Mouse (Mus musculus): Measurements from ENCODE around the gene Ifitm6.
A peak's percentile ranks its signal among the peaks of the same experiment; 100 is the strongest.
"Not testable (repeated sequence)": the region's sequence is repeated elsewhere in the genome, so short reads cannot be mapped to it uniquely, and the experiment has no call there.

Gene Ifitm6

DNA sequence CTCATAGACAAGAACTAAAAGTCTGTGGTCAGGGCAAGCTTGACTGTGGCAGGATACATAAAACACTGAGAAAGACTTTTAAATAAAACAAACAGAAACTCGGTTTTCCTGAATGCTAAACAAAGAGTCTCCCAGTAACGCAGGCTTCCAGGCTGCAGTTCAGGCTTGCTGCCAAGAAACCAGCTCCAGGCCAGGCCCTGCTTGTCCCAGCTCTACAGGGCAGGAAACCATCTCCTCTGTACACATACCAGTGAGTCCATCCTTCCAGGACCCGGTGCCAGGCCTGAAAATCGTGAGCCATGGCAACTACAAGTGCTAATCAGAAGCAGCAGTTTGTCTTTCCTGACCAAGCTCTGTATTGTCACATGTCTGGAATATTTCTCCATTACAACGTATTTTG lies 23.9 kb upstream of the Ifitm6 start:
- peak; percentile 51 to 77 for DNase-seq (ENCODE audit: low spot score in 2 of 2)

DNA sequence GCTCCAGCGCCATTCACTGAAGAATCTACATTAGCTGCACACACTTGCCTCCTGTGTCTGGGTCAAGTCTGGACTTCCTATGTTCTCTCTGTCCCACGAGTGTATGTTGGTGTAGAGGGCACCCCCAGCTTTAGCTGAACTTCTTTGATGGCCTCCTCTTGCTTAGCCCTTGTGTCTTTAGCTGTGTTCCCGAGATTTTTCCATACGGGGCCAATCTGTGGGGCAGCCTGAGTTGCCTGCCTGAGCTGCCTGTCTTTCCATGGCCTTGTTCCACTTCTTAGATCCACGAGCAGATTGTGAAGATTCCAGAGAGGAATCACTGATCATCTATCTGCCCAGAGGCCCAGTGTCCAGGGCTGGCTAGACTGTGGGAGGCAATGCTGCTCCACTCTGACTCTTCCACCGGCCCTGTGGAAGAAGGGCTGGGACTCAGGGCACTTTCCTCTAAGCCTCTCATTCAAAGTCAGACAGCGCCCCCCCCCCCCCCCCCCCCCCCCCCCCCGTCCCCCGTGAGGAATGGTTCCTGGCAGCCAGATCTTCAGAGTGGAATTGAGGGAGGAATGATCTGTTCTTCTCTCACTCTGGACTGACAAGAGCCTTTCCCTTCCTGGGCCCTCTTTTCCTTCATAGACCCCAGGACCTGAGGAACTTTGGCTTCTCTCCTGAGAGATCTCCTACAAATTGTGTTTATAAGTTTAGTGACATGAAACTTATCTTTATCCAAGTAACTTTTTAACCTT lies 23.3 kb upstream of the Ifitm6 start:
- no peak for DNase-seq (ENCODE audit: low spot score in 2 of 2)

DNA sequence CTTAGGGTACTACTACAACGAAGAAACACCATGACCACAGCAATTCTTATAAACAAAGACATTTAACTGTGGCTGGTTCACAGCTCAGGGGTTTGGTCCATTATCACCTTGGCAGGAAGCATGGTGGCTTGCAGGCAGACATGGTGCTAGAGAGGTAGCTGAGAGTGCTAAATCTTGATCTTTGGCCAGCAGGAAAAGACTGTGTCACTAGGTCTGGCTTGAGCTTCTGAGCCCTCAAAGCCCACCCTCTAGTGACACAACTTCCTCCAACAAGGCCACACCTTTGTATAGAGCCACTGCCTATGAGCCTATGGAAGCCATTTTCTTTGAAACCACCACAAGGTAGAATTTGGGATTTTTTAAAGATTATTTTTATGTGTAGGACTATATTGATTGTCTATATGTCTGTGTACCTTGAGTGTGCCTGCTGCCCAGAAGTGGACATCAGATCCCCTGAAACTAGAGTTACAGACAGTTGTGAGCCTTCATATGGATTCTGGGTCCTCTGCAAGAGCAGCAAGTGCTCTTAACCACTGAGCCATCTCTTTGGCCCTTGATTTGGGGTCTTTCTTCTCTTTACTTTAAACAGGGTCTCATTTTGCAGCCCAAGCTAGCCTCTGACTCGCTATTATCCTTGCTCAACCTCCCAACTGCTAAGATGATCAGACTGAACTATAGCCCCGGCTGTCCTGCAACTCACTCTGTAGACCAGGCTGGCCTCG lies 21.8 kb upstream of the Ifitm6 start:
- DNase-seq (ENCODE audit: low spot score in 2 of 2): no peak

DNA sequence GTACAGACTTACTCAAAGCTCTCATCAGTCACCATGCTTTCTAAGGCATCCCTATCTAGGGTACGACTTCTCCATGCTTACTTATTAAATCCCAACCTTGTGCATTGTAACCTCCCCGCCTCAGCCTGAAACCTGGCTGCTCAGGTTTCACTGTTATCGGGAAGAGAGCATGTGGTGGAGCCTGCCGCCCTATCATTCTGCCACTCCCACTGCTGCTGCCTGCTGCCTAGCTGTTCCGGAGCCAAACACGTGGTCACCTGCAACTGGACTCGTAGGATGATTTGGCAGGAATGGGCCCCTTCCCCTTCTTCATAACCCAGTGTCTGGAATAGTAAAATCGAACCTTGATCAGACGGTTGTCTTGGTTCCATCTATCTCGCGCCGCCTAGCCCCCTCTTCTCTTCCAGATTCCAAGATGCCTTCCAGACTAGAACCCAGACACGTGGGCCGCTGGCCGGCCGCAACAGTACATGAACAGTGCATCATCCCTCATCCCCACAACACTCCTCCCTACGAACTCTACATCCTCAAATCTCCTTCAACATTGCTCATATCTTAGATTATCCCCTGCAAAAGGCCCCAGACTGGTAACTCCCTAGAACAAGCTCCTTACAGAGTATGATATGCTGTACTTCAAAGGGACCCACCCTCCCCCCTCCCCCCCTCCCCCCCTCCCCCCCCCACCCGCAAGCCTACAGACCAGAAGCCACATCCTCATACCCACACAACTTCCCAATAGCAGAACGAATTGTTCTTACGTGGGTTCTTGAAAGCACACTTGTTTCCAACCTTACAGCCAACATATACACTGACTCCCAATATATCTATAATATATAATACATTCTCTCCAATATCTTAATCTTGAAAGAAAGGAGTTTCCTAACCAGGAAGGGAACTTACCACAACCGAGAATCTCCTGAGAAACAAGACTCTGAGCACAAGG lies 20.6 kb upstream of the Ifitm6 start:
- DNase-seq (ENCODE audit: low spot score in 2 of 2): no peak

DNA sequence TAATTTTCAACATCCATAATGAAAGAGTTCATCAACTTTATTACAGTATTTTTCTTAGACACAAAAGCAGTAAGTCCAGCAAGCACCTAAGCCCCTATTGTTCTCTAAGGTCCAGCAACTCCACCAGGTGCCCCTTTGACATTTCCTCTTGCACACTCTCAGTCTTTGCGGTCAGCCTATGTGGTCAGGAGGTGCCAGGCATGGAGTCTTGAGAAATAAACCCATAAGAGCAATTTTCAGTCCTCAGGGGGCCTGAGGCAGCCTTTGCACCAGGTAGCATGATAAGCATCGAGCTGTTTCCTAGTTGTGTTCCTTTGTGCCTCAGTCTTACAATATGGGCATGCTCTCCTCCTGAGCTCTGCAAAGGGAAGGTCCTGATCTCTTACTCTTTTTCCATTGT lies 18.9 kb upstream of the Ifitm6 start:
- DNase-seq (ENCODE audit: low spot score in 2 of 2): not testable (repeated sequence)

DNA sequence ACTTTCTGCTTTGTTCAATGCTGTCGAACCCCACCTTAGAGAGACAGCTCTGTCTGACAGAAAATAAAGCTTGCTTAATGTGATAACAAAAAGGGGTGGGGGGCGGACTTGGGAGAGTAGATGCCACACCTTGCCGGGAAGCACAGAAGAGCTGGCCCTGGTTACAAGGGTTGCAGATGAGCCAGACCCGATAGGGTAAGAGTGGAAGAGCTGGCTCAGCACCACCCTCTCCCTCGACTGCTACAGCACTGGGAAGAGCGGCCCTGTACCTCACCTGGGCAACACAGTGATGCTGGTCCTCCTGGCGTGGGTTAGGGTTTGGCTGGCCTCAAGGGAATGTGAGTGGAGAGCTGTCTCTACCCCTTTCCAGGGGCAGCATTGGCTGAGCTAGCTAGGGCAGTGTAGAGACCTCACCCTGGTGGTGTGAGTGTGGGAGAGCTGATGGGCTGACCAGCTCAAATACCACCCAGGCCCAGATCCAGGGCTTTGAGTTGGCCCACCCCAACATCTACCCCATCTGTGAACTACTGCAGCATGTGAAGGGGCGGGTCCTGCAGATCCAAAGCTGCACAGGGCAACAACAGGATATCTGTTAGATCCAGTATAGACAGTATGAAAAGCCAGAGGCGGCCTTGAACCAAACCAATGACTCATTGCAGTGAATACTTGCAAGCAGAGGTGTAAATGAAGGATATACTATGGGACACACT lies 14.9 kb upstream of the Ifitm6 start:
- no peak for DNase-seq (ENCODE audit: low spot score in 2 of 2)

DNA sequence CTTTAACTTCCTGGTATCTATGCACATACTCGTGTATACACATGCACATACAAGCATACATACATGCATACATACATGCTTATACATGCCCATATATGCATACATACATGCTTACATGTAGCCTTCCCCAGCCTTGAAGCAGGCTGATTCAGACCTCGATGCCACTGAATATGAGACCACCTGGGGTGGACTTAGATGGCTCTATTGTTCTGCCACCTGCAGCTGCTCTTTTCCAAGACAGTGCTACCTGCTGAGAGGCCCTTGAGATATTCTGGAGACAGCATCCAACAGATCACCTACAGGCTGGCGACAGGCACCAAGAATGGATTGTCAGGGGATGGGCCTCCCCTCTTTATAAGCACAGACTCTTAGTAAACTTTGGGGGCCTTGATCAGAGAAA lies 12.7 kb upstream of the Ifitm6 start:
- no peak for DNase-seq (ENCODE audit: low spot score in 2 of 2)

DNA sequence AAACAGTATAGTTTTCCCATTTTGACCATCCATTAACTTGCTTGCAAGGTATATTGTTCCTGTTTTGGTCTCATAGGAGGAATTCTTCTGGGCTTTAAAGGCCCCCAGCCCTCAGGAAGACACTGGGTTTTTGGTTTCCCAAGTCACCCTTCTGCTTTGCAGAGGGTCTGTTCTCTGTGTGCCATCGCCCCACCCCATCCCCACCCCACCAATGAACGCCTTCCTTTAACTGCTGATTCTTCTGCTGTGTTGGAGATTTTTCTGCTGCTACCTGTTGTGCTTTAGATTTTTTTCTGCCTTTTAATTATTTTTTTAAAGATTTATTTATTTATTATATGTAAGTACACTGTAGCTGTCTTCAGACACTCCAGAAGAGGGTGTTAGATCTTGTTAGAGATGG lies 11.1 kb upstream of the Ifitm6 start, which contains the start of gene Gm17387:
Gene Gm17387, plus strand, starts transcription at position 301 of the 400 bp plus-strand sequence.
- no peak for DNase-seq (ENCODE audit: low spot score in 2 of 2)

DNA sequence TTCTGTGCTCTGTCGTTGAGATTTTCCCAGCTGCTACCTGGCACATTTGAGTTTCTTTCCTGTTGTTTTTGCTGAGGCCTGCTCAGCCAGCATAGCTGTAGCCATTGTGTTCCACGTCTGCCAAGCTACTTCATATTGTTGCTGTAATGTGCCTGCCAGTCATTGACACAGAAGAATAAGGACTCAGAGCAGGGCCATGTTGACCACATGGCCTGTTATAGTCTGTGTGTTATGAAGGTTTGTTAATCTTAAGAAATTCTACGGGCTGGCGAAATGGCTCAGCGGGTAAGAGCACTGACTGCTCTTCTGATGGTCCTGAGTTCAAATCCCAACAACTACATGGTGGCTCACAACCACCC lies 9.0 kb upstream of the Ifitm6 start:
- no peak for DNase-seq (ENCODE audit: low spot score in 2 of 2)

DNA sequence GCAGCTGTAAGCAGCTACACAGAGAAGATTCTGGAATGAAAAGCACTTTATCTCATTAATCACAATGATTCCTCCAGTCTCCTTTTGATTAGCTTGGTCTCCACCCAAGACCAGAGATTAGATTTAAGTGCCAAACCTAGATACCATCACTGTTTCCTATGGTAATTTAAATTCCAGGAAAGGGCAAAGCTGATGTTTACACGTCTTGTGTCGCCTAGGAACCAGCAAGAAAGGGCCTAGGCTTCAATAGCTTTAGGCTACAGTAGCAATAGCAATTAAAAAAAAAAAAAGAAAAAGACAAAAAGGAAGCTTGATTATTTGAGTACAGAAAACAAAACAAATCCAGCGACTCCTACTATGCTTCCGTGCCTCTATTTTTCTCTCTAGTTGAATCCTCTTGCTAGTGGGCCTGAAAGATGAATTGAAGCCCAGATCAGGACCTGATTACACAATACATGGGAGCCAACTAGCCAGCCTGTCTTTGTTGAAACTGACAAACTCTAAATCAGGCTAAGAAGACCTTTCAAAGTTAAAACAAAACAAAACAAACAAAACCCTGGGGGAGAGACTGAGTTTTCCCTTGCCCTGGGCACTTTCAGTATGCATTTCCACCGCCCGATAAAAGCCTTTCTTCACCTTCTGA lies 8.5 kb upstream of the Ifitm6 start:
- no peak for DNase-seq (ENCODE audit: low spot score in 2 of 2)

DNA sequence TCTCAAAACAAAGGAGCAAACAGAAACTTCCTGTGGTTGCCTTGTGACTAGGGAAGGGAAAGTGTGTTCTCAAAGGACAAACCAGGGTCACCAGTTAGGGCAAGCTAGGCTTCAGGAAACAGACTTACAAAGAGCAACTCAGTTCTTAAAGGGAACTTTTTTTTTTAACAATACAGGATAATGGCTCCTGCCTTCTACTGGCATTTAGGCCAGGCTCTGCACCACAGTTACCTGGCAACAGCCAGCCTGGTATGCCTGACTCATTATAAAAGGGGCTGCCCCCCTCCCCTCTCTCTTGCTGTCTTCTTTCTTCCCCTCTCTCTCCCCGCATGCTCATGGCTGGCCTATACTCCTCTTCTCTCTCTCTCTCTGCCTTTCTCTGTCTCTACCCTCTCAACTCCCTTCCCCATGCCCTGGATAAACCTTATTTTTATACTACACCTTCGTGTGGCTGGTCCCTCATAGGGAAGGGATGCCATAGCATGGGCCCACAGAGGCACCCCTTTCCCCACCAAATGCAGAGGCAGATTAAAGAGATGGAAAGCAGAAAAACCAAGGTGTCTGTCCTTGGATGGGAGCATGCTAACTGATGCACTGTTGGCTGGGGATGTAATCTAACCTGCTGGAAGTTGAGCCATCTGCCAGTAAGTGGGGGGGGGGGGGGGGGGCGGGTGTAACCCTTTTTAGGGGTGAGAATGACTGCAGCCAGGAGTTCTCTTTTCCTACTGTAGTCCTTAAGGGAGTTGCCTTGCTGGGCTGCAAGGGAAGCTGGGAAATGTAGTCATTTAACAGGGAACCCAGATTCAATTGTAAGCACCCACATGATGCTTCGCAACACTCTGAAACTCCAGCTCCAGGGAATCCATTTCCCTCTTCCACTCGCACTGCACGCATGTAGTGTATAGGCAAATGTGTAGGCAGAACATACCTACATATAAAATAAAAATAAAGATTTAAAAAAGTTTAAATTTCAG lies 7.4 kb upstream of the Ifitm6 start:
- DNase-seq (ENCODE audit: low spot score in 2 of 2): no peak

DNA sequence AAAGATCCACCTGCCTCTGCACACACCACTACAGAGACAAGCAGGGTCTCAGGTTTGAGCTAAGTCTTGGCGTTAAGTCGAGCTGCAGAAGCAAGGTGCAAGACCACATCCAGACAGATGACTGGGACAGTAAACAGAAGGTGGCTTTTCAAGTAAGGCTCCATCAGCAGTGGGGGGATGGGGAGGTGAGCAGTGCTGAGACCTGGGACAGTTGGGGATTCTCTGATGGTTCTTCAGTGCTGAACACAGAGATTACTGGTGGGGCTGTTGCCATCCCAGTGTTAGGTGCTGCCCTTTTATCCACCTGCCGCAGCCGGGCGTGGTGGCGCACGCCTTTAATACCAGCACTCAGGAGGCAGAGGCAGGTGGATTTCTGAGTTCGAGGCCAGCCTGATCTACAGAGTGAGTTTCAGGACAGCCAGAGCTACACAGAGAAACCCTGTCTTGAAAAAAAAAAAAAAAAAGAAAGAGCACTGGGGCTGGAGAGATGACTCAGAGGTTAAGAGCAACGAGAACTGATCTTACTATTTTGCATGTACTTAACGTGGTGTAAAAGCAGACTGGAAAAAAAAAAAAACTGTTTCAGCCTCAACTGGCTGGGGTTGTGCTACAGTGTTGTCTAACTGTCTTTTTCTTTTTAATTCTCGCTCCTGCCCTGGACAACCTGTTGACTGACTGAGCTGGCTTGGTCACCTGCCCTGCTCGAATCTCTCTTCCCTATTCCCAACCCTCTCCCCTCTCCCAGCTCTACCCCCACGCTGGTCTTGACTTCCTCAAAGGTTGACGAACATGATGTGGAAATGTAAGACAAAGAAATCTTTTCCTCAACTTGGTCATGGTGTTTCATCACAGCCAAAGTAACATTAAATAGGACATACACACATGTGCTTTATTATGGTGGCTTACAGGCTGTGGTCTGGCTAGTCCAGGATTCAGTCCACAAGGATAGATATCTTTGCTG lies 4.0 kb upstream of the Ifitm6 start:
- DNase-seq (ENCODE audit: low spot score in 2 of 2): no peak

DNA sequence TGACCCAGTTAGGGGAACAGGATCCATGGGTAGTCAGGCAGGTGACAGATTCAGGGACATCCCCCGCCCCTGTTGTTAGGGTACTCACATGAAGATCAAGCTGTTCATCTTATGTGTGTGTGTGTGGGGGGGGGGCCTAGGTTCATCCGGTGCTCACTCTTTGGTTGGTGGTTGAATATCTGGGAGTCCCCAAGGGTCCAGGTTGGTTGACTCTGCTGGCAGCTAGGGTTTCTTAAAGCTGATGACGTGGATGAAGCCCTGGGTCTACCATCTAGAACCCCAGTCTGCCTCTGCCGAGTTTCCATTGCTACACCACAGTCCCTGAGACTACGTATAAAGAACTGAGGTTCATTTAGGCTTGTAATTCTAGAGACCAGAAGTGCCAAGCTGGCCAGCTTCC lies 1.3 kb upstream of the Ifitm6 start:
- no peak for DNase-seq (ENCODE audit: low spot score in 2 of 2)

DNA sequence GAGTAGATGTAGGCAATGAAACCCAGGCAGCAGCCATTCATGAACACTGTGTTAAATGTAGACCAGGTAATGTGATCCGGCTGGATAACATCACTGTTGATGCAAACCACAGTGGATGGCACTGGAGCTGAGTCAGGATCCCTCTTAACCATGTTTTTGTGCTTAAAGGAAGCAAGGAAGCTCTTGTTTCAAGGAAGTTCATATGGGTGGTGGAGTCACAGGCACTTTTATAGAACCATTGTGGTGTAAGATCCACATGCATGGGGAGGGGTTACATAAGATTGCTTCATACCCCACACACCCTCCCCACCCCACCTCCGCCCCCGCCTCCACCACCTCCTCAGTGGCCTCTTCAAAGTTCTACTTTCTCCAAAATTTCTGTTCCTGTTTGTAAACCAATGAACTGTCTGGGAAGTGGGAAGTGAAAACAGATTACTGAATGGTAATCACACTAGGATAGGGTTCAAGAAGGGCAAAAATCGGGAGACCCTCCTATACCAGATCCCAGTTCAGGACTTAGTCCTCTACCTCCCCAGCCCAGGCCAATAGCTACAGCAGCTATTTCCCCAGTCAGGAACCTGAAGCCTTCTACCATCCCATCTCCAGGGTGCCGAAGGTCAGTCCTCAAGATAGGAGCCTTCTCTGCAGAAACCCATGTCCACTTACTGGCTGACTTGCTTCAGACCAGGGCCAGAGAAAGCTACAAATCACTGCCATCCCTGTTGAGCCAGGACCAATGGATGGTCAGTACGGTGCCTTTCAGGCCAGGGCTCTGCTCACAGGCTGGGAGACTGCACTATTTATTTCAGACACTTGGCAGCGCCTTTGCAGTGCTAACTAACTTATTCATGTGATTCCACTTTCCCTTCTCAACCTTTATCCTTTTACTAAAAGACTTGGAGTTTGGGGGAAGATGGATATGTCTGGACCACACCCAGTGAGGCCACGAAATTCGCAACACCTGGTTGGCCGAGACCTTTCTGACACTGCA lies 722 bp downstream of the Ifitm6 start:
- no peak for DNase-seq (ENCODE audit: low spot score in 2 of 2)

DNA sequence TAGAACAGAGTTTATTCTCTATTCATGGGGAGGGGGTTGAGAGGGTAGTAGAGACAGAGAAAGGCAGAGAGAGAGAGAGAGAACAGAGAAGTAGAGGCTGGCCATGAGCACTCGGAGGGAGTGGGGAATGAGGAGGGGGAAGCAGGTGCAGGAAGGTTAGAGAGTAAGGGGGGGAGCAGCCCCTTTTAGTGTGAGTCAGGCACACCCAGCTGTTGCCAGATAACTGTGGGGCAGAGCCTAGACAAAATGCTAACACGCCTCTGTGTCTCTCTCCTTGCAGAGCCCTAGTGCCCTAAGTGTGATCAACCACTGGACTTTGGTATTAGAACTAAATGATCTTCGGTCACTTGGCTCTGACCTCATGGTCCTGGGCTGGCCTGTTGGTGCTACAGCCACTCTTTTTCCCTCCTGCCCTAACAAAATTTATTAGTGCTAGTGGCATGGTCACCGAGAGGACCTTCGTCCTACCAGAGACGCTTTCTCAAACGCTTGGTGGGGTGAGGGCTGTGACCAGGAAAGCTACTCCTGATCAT lies 6.4 kb downstream of the Ifitm6 start:
- DNase-seq (ENCODE audit: low spot score in 2 of 2): no peak

DNA sequence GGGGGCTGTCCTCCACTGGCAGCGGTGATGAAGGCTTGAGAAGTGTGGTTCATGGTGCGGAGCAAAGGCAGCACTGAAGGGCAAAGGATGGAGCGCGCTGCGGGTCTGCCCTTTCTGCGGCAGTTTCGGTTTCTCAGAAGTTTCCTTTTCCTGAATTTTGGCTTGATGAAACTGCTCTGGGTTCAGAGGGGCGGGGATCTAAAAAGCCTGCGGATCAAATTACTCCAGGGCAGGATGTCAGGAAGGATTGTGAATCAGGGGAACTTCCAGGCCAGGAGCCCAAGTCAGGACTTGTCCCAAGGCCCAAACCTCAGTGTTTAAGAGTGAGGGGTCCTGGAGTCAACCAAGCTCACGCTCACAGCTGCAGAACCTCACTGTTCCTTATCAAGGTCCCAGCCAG lies 7.1 kb downstream of the Ifitm6 start, which contains the start of gene Ifitm3:
Gene Ifitm3, minus strand, starts transcription at position 178 of the 400 bp plus-strand sequence.
- peak; percentile 36 to 71 for DNase-seq (ENCODE audit: low spot score in 2 of 2)

DNA sequence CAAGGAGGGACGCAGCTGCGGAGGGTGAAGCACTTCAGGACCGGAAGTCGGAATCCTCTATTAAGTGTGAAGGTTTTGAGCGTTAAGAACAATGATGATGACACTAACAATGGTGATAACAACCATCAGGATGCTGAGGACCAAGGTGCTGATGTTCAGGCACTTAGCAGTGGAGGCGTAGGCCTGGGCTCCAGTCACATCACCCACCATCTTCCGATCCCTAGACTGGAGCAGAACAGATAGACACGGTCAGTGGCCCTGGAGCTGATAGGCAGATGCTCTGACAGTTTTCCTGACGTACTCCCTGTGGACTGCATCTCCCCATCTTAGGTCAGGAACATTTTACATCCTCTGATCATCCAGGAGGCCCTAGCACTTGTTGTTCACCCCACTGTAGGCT lies 8.1 kb downstream of the Ifitm6 start:
- DNase-seq (ENCODE audit: low spot score in 2 of 2): no peak
